Mouse (Mus musculus) heart, adult 2 months (tissue): ENCODE data around the gene Dglucy.

Source experiments
- CTCF ChIP-seq: fragments of 200-600 bp; IDR thresholded peaks from 2 replicates; pipeline ENCODE4 v1.8.1; 2022; ENCODE audit warnings: antibody characterized with exemption, mild to moderate bottlenecking, moderate library complexity
- EP300 ChIP-seq: fragments of 200-500 bp; IDR thresholded peaks from 2 replicates; pipeline ENCODE4 v1.6.1; 2011; ENCODE audit warnings: low read depth, low read length, control low read depth; ENCODE audit not compliant: insufficient read depth

- TF ChIP-seq CTCF (no peak), EP300 (no peak)
These were observed 12.6 kb downstream of the Dglucy start for GRCm38 (mm10) chr12:100791425-100791824.
